Mouse (Mus musculus) spleen, adult 10 weeks (tissue): ENCODE data around the gene E130208F15Rik. TPM values are rescaled to one million over a fixed set of nuclear protein-coding genes. Genes with fewer than 3 reads are reported as not detected.

Source experiments
- polyA plus RNA-seq: library from polyadenylated mRNA; stranded (reverse); fragments of 350-450 nt; fragmentation: Illumina TruSeq; extraction: RNeasy Lipid Tissue Mini Kit (QIAGEN cat#74804); gene quantifications from one replicate; pipeline ENCODE4 v1.2.3, GENCODE M21; 2015; ENCODE audit warnings: low replicate concordance; ENCODE audit not compliant: insufficient read depth

Gene E130208F15Rik
- 1.0 TPM for polyA plus RNA-seq

GRCm38 (mm10) chr7:30321539-30322284, at the start of gene E130208F15Rik:
Gene E130208F15Rik, plus strand, starts transcription at chr7:30321740.

GRCm38 (mm10) chr7:30279951-30280669, 41.4 kb upstream of the E130208F15Rik start, which contains the start of the genes Thap8 and Wdr62:
Gene Thap8, plus strand, starts transcription at chr7:30280094.
Gene Wdr62, minus strand, starts transcription at chr7:30280419.

GRCm38 (mm10) chr7:30291215-30292131, 30.1 kb upstream of the E130208F15Rik start, which contains the start of gene Clip3:
Gene Clip3, plus strand, starts transcription at chr7:30291728.

GRCm38 (mm10) chr7:30308076-30309005, 13.2 kb upstream of the E130208F15Rik start, which contains the start of gene Alkbh6:
Gene Alkbh6, plus strand, starts transcription at chr7:30308717.

GRCm38 (mm10) chr7:30314721-30315155, 6.8 kb upstream of the E130208F15Rik start, which contains the start of gene Syne4:
Gene Syne4, plus strand, starts transcription at chr7:30314807.

GRCm38 (mm10) chr7:30323795-30324194, 2.3 kb downstream of the E130208F15Rik start, which contains the start of gene Sdhaf1:
Gene Sdhaf1, minus strand, starts transcription at chr7:30323895.

GRCm38 (mm10) chr7:30362652-30363343, 41.3 kb downstream of the E130208F15Rik start, which contains the start of gene Lrfn3:
Gene Lrfn3, minus strand, starts transcription at chr7:30362772.

Other genes with a start within 250 kb of the E130208F15Rik start
- gene Zfp82, start 248.8 kb upstream of the E130208F15Rik start, polyA plus RNA-seq = 10.2 TPM
- 1.5 TPM for gene Gm26920, start 231.3 kb upstream of the E130208F15Rik start, polyA plus RNA-seq
- gene Zfp566, start 231.2 kb upstream of the E130208F15Rik start, polyA plus RNA-seq = 10.1 TPM
- gene Zfp260, start 227.0 kb upstream of the E130208F15Rik start, polyA plus RNA-seq = 76.0 TPM
- gene Zfp382, start 199.8 kb upstream of the E130208F15Rik start, polyA plus RNA-seq = 8.5 TPM
- gene Zfp146, start 152.0 kb upstream of the E130208F15Rik start, polyA plus RNA-seq = 56.8 TPM
- gene Cox7a1, start 137.6 kb upstream of the E130208F15Rik start, polyA plus RNA-seq = not detected
- 236 TPM for gene Capns1, start 122.9 kb upstream of the E130208F15Rik start, polyA plus RNA-seq
- 7.5 TPM for gene Polr2i, start 89.8 kb upstream of the E130208F15Rik start, polyA plus RNA-seq
- gene Tbcb, start 89.5 kb upstream of the E130208F15Rik start, polyA plus RNA-seq = 39.6 TPM
- not detected for gene Ovol3, start 86.0 kb upstream of the E130208F15Rik start, polyA plus RNA-seq
- gene Thap8, start 41.6 kb upstream of the E130208F15Rik start, polyA plus RNA-seq = 0.23 TPM
- gene Wdr62, start 41.3 kb upstream of the E130208F15Rik start, polyA plus RNA-seq = 3.9 TPM
- 15.0 TPM for gene Clip3, start 30.0 kb upstream of the E130208F15Rik start, polyA plus RNA-seq
- gene Alkbh6, start 13.0 kb upstream of the E130208F15Rik start, polyA plus RNA-seq = 25.9 TPM
- 3.6 TPM for gene Syne4, start 6.9 kb upstream of the E130208F15Rik start, polyA plus RNA-seq
- 12.5 TPM for gene Sdhaf1, start 2.2 kb downstream of the E130208F15Rik start, polyA plus RNA-seq
- 0.40 TPM for gene Lrfn3, start 41.0 kb downstream of the E130208F15Rik start, polyA plus RNA-seq
- gene Tyrobp, start 92.0 kb downstream of the E130208F15Rik start, polyA plus RNA-seq = 399 TPM
- gene Hcst, start 98.1 kb downstream of the E130208F15Rik start, polyA plus RNA-seq = 34.7 TPM
- gene Nfkbid, start 100.0 kb downstream of the E130208F15Rik start, polyA plus RNA-seq = 36.4 TPM
- 0.81 TPM for gene Aplp1, start 123.8 kb downstream of the E130208F15Rik start, polyA plus RNA-seq
- gene Kirrel2, start 135.9 kb downstream of the E130208F15Rik start, polyA plus RNA-seq = not detected
- 0.26 TPM for gene Nphs1, start 136.6 kb downstream of the E130208F15Rik start, polyA plus RNA-seq
- gene Prodh2, start 171.9 kb downstream of the E130208F15Rik start, polyA plus RNA-seq = not detected
- 2.3 TPM for gene Arhgap33, start 213.3 kb downstream of the E130208F15Rik start, polyA plus RNA-seq
- 6.5 TPM for gene Hspb6, start 230.4 kb downstream of the E130208F15Rik start, polyA plus RNA-seq
- 6.0 TPM for gene Proser3, start 230.6 kb downstream of the E130208F15Rik start, polyA plus RNA-seq
- 50.0 TPM for gene Lin37, start 238.1 kb downstream of the E130208F15Rik start, polyA plus RNA-seq
- 48.4 TPM for gene U2af1l4, start 241.6 kb downstream of the E130208F15Rik start, polyA plus RNA-seq
- gene Gm49396, start 241.6 kb downstream of the E130208F15Rik start, polyA plus RNA-seq = 21.5 TPM
- 134 TPM for gene Psenen, start 241.9 kb downstream of the E130208F15Rik start, polyA plus RNA-seq
- not detected for gene Igflr1, start 243.7 kb downstream of the E130208F15Rik start, polyA plus RNA-seq